Mouse (Mus musculus) thymus, adult 2 months (tissue): ENCODE measurements around the gene Ralb. TPM values are rescaled to one million over a fixed set of nuclear protein-coding genes. Genes with fewer than 3 reads are reported as not detected.

ENCODE experiments used
- DNase-seq: peaks from one replicate; pipeline ENCODE4 v3.0.0; 2021
- H3K27ac ChIP-seq: fragments of 200-500 bp; 2 replicates; pipeline ENCODE4 v1.5.1; 2012; ENCODE audit warnings: low read length, control low read depth; ENCODE audit not compliant: control insufficient read depth, insufficient read depth
- H3K27me3 ChIP-seq: fragments of 200-500 bp; 2 replicates; pipeline ENCODE4 v1.6.1; 2012; ENCODE audit warnings: mild to moderate bottlenecking, low read length, moderate library complexity, mixed read lengths; ENCODE audit not compliant: control insufficient read depth, insufficient read depth
- H3K36me3 ChIP-seq: fragments of 200-500 bp; 2 replicates; pipeline ENCODE4 v1.6.1; 2012; ENCODE audit warnings: mild to moderate bottlenecking, low read length, moderate library complexity; ENCODE audit not compliant: control insufficient read depth, insufficient read depth
- H3K4me1 ChIP-seq: fragments of 200-500 bp; replicated peaks from 2 replicates; pipeline ENCODE4 v1.6.1; 2012; ENCODE audit warnings: low read length; ENCODE audit not compliant: control insufficient read depth, insufficient read depth
- H3K4me3 ChIP-seq: fragments of 200-500 bp; 2 replicates; pipeline ENCODE4 v1.5.1; 2012; ENCODE audit warnings: mild to moderate bottlenecking, low read length, control low read depth, moderate library complexity; ENCODE audit not compliant: control insufficient read depth, insufficient read depth
- CTCF ChIP-seq: fragments of 200-500 bp; IDR thresholded peaks from 2 replicates; pipeline ENCODE4 v1.5.1; 2012; ENCODE audit warnings: mild to moderate bottlenecking, control low read depth, low read length, moderate library complexity, borderline replicate concordance; ENCODE audit not compliant: control insufficient read depth, poor library complexity, insufficient read depth; ENCODE audit errors: extremely low read depth
- POLR2A ChIP-seq: fragments of 200-500 bp; IDR thresholded peaks from 2 replicates; pipeline ENCODE4 v1.6.1; 2012; ENCODE audit warnings: mild to moderate bottlenecking, low read length, control low read depth, moderate library complexity; ENCODE audit not compliant: control insufficient read depth, poor library complexity, insufficient read depth; ENCODE audit errors: extremely low read depth
- WGBS: fragments of 180-500 bp; shearing (Covaris S2); methylation state at CpG from one replicate; pipeline ENCODE4 v1.1.7; 2018; 5-methylcytosine and 5-hydroxymethylcytosine counted together
- polyA plus RNA-seq: library from polyadenylated mRNA; depleted of rRNA; stranded (reverse); fragments of >200 nt; gene quantifications from 2 replicates; pipeline ENCODE4 v1.2.3, GENCODE M21; 2012

Gene Ralb
- polyA plus RNA-seq, 1 experiment: 32.4 TPM

DNA sequence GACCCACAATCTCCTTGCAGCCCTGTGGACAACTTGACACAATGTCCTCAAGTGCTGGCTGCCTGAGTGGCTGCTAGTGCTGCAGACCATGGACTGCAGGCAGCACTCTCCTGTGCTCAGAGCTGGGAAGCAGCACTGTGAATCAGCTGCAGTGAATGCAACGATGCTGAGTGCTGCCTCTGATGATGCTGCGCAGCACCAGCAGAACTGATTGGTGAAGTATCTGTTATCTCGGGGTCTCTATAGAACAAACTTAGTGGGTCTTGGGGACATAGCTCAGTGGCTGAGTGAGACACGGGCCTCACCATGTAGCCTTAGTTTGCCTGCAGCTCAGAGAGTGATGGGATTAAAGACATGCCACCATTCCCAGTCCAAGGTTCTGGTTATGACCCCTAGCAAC is 41.1 kb upstream of the Ralb start:
- H3K4me1 ChIP-seq: no peaks in the 10 kb centered on the region
- TF ChIP-seq POLR2A (no peak), CTCF (no peak)
- DNase-seq: no peak
- no peaks in the 10 kb centered on the region for H3K36me3 ChIP-seq
- no peaks in the 10 kb centered on the region for H3K27me3 ChIP-seq
- 96% methylated on average over 4 of the region's 4 CpGs for WGBS
- no peak overlapping the region for H3K4me3 ChIP-seq
- H3K27ac ChIP-seq: no peak overlapping the region

DNA sequence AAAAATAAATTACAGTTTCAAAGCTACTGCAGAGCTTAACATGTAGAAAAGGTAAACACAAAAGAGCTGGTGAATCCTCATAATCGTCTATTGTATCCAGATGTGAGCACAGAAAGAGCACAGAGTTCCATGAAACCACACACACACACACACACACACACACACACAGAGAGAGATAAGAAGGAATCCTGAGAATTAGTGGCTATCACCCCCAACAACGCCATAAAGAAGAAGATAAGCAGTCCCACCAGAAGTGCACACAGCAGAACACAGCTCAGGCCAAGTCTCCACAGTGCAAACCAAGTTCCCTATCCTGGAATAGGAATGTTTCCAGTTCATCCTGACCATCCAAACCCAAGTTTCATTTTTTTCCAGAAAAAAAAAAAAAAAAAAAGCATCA is 40.6 kb upstream of the Ralb start:
- TF ChIP-seq POLR2A (no peak), CTCF (no peak)
- H3K4me3 ChIP-seq: no peak overlapping the region
- no peaks in the 10 kb centered on the region for H3K36me3 ChIP-seq
- no peak for DNase-seq
- H3K27ac ChIP-seq: no peak overlapping the region
- no peaks in the 10 kb centered on the region for H3K4me1 ChIP-seq
- 87% methylated on average over 2 of the region's 2 CpGs for WGBS
- H3K27me3 ChIP-seq: no peaks in the 10 kb centered on the region

DNA sequence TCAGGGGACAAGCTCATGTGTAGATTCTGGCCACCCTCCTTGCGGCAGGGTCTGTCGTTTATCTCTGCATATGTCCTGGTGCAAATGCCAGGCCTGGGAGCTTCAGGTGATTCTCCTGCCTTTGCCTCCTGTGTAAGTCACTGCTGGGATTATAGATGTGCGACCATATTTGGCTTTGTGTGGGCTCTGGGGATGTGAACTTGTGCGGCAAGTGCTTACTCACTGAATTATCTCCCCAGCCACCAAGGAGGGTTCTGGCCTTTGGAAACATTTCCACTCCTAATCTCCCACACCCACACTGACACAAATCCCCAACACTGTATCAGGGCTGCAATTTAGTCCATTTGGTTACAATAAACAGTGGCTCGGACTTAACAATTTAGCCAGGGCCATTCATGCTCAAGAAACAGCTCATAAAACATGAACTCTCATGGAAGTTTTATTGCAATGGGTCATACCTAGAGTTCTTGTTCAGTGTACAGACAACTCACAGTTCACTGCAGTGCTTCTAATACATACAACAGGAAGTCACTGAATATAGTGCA is 40.1 kb upstream of the Ralb start:
- no peaks in the 10 kb centered on the region for H3K36me3 ChIP-seq
- TF ChIP-seq POLR2A (no peak), CTCF (no peak)
- no peak overlapping the region for H3K4me3 ChIP-seq
- H3K4me1 ChIP-seq: no peaks in the 10 kb centered on the region
- no peak overlapping the region for H3K27ac ChIP-seq
- no peaks in the 10 kb centered on the region for H3K27me3 ChIP-seq
- DNase-seq: no peak
- 98% methylated on average over 5 of the region's 5 CpGs for WGBS

DNA sequence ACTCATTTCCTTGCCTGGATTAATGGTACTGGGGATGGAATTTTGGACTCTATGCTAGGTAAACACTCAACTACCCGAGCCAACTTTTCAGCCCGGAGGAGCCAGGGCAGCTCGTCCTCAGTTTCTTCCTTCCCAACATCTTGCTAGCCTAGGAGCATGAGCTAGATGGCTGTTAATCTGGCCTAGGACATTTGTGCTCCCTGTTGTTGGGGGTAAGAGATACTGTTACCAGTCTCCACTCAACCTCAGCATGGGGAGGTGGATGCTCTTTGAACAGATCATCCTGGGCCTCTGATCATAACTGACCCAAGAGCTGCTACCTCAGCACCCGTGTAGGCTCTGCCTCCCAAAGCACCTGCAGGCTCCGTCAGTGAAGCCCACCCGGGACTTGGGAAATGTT is 38.7 kb upstream of the Ralb start:
- no peaks in the 10 kb centered on the region for H3K27me3 ChIP-seq
- no peaks in the 10 kb centered on the region for H3K36me3 ChIP-seq
- 98% methylated on average over 6 of the region's 6 CpGs for WGBS
- H3K27ac ChIP-seq: no peak overlapping the region
- TF ChIP-seq POLR2A (no peak), CTCF (no peak)
- no peak overlapping the region for H3K4me3 ChIP-seq
- no peak for DNase-seq
- no peaks in the 10 kb centered on the region for H3K4me1 ChIP-seq

DNA sequence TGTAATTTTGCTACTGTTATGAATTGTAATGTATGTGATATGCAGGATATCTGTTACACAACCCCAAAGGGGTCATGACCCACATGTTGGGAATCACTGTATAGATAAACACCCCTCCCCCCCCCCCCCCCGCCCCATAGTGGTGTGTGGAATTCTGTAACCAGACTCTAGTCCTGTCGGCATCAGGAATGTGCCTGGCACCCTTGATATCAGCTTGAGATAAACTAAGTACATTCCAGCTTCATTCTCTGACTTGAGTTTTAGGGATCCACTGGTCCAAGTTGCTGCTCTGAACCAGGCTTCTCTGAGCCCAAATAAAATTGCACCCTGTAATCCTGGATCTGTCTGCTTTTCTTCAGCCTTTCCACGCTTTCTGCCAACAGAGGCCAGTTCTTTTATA is 37.0 kb upstream of the Ralb start:
- Histone ChIP-seq H3K4me1 (no peaks in the 10 kb centered on the region), H3K27ac (no peak overlapping the region), H3K27me3 (no peaks in the 10 kb centered on the region), H3K36me3 (no peaks in the 10 kb centered on the region), H3K4me3 (no peak overlapping the region)
- DNase-seq: no peak
- WGBS: 87% methylated on average over 3 of the region's 3 CpGs
- no peak for TF ChIP-seq CTCF
- no peak for TF ChIP-seq POLR2A

DNA sequence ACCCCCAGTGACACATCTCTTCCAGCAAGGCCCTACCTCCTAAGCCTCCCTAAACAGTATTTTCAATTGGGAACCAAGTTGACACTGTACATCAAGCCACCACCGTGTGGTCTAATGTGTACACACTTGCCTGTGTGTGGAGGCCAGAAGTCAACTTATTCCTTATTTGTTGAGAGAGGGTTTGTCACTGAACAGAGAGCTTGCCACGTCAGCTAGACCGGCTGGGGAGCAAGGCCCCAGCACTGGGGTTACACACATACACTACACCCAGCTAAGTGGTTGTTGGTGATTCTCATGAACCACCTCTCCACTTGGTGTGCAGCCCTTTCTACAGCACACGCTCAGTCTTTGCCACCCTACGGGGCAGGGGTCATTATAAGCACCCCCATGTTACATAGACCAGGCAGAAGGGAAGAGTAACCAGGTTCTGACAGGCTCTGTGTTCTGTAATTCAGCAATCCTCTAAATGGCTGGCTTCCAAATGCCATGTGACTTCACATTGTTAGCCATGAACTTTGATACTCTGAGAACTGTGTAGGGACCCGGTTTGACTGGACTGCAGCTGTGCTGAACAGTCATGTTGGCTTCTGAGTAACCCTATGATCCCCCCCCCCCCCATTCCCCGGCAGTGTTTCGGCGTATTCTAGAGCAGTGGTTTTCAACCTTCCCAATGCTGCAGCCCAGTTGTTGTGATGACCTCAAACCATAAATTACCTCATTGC is 36.4 kb upstream of the Ralb start:
- Histone ChIP-seq H3K4me3 (no peak overlapping the region), H3K27ac (no peak overlapping the region), H3K4me1 (no peaks in the 10 kb centered on the region), H3K36me3 (no peaks in the 10 kb centered on the region), H3K27me3 (no peaks in the 10 kb centered on the region)
- DNase-seq: no peak
- 91% methylated on average over 9 of the region's 9 CpGs for WGBS
- no peak for TF ChIP-seq POLR2A
- TF ChIP-seq CTCF: no peak

DNA sequence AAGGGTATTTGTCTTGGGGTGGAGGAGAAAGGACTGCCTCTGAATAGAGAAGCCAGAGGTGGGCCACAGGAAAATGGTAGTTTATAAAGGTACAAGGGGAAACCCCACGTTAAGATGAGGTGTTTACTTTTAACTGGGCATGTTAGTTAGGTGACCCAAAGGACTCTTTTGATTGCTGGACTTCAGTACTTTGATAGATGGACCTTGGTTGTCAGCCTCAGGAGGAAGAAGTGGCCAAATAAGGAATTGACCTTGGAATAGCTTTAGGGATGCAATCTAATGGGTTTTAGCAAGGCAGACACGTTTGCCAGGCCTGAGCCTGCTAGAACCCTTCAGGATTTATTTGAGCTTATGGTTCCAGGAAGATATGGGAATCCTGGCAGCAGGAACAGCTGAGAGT is 34.7 kb upstream of the Ralb start:
- Histone ChIP-seq H3K27ac (no peak overlapping the region), H3K27me3 (no peaks in the 10 kb centered on the region), H3K36me3 (no peaks in the 10 kb centered on the region), H3K4me1 (no peaks in the 10 kb centered on the region), H3K4me3 (no peak overlapping the region)
- no peak for DNase-seq
- 76% methylated on average over 2 of the region's 2 CpGs for WGBS
- no peak for TF ChIP-seq POLR2A
- no peak for TF ChIP-seq CTCF
